Mouse (Mus musculus) kidney, adult 2 months (tissue): ENCODE results near the gene Tdg.
"Not testable (repeated sequence)": the region's sequence is repeated elsewhere in the genome, so short reads cannot be mapped to it uniquely, and the experiment has no call there.

Experiments used
- CTCF ChIP-seq: fragments of 200-500 bp; conservative IDR thresholded peaks from 2 replicates; pipeline ENCODE4 v1.5.1; 2011; ENCODE audit warnings: low read depth, mild to moderate bottlenecking, control low read depth, low read length, moderate library complexity, mixed read lengths; ENCODE audit not compliant: insufficient read depth, insufficient read length
- POLR2A ChIP-seq: fragments of 200-500 bp; IDR thresholded peaks from one replicate; pipeline ENCODE4 v1.6.1; 2011; ENCODE audit warnings: low read depth, low read length, control low read depth

DNA sequence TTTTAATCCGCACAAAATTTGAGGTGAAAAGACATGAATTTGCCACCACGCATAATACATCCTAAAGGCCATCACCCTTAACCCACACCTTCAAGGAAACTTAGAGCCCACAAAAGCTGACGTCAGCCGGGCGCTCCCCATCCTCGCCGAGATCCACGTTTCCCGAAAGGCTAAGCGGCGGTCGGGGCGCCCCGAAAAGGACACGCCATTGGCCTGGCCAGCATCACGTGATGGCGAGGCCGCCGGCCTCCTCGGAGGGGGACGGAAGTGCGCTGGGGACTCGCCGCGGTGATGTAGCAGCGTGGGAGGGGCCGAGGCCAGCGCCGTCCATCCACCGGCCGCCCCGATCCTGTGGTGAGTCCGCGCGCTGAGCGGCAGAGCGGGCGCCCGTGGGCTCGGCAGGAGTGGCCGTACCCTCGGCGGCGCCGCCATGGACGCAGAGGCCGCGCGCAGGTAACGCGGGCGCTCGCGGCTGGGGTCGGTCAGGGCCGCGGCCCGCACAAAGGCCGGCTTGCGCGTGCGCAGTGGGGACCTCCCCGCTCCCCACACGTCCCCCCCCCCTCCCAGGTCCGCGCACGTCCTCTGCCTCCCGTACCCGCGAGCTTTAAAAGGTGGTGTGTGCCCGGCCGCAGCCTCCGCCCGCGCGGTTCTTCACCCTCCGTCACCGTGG is at the start of gene Tdg:
- not testable (repeated sequence) for TF ChIP-seq POLR2A, CTCF
